Mouse (Mus musculus) cerebellum, postnatal 14 days (tissue): ENCODE data around the gene Vcl.

Source experiments
- DNase-seq, 2 experiments: peaks; one replicate each; pipeline ENCODE4 v3.0.0; 2021; ENCODE audit warnings: mixed read lengths in 2 of 2

The Vcl gene

DNA sequence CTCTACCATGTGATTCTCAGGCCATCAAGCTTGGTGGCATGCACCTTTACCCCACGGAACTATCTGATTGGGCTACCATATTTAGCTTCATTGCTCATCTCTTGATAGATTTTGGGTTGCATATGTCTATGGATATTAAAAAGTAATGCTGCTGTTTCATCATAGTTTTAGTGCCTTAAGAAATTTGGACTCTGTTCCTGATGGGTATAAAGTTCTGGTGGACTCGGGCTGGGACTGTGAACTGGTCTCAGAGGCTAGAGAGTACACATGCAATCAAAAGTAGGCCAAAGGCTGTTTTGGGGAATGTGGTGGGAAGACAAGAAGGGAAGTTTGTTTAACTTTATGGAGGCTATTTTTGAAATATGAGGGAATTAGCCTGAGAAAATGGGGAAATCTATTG lies 16.1 kb downstream of the Vcl start:
- DNase-seq, result no peak

DNA sequence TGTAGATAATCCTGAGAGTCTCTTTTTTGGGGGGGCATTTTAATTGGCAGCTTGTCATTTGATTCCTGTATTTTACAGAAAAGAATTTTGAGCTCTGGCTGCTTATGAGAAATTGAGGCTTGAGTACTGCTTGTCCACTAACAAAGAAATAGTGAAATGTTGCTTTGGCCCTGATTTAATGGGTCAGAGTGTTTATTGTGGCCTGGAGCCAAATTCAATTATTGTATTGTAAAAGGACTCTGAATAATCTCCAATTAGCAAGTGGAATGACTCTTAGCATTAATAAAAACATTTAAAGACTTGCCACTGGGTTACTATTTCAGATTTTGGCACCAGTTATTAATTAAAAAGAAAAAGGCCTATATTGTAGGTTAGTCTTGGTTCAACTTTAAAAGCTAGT lies 26.8 kb downstream of the Vcl start:
- no peak for DNase-seq

DNA sequence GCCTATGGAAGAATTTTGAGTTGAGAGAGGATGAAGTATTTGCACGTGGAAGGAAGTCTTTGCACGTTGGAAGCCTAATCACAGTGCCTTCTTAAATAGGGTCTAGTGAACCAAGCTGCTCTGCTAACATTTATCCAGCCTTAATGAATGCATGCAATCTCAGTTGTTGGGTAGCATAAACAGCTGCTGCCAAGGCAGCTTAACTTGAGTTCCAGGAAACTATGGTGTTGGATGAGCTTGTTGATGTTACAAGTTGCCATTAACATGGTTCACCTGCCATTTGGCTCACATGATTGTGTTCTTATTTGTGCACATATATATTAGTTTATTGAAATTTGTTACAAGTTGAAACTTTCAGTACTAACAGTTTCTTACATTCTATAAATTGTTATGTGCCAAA lies 29.8 kb downstream of the Vcl start:
- no peak for DNase-seq

DNA sequence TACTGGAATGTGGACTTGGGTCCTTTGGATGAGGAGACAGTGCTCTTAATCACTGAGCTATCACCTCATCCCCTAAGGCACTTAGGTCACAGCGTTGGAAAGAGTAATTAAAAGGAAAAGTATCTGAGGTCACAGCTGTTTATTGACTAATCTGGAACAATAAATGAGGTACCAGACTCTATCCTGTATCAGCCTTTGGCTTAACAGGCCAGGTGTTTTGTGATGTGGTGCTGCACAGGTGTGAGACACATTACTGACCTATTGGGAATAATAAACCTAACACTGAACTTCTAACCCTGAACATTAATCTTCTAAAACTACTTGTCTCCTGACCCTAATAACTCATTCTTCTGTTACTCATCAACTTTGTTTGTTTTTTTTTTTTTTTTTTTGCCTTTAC lies 33.3 kb downstream of the Vcl start:
- no peak for DNase-seq

DNA sequence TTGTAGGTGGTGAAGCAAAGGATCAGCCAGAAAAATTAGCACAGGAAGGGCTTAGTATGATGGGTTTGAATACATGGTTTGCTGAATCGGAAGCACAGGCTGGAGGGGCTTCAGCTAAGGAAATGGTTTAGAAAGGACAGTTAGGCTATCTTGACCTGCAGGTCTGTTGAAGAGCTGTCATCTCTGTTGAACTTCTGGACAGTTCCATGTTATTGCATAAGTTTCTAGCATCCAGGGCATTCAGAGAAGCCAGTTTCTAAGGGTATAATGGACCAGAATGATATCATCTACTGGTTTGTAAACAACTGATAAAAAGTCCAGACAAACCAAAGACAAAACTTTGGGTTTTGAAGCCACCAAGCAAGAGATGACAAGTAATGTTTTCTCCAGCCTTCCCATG lies 33.7 kb downstream of the Vcl start:
- no peak for DNase-seq

DNA sequence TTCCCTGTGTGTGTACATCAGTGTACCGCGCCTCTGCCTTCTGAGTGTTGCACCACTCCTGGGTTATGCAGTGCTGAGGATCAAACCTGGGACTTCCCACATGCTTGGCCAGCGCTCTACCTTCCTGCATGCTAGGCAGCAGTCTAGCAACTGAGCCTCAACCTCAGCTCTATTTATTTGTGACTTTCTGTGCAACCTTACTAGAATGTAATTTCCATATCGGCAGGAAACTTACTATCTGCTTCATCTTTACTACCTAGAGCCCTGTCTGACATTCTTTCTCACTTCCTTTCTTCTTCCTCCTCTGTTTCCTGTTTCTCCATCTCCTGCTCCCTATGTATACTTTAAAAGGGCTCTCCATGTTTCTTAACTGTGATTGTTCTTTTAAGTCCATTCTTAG lies 34.7 kb downstream of the Vcl start:
- no peak for DNase-seq

DNA sequence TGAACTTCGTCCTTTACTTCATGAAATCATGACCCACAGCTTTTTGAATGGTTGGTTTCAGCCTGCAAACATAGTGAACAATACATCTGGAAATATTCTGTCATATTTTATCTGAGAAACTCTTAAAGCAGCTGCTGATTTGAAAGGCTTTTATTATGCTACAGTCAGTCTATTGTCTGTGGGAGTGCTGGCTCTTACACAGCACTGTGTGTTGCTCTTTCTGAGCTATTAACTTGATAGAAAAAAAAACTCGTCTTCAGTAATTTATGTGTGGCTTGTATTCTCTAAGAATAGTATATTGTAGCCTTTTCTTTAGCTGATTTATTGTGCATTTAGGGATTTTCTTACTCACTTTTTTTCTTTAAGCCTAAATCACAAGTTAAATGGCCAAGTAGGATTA lies 35.1 kb downstream of the Vcl start:
- no peak for DNase-seq

DNA sequence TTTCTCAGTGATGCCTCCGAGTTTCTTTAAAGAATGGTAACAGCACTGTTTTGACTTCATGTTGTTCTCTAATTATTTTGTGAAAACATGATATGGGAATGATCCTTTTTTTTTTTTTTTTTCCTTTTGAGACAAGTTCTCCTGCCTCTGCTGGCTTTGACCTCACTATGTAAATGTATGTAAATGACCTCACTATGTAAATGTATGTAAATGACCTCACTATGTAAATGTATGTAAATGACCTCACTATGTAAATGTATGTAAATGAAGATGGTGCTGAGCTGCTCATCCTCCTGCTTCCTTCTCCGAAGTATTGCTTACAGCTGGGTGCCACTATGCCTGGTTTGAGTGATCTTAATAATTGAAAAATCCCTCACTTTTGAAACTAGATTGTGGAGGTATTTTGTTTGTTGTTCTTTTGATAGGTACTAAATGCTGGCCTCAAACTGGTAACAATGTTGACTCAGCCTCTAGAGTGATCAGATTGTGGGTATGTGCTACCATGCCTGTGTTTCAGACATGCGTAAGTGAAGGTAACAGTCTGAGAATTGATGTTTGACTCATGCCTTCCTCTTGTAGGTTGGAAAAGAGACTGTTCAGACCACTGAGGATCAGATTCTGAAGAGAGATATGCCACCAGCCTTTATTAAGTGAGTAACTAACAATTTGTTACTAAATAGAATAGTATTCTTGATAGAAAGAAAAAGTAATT lies 37.9 kb downstream of the Vcl start:
- no peak for DNase-seq

DNA sequence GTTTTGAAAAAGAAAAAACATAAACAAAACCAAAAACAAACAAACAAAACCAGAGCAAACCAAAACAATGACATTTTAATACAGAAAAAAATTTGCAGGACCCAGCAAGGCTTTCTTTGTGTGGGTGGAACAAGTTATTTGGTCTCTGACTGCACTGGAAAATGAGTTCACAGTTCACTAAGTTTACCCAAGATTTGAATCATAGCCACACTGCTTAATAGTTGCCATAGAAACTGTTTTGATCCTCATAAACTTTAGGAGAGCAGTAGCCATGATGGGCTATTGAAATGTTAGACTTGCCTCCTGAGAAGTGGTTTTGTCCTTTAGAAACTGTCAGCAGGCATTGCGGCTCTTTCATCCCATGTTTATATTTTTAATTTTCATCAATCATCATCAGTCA lies 39.9 kb downstream of the Vcl start:
- no peak for DNase-seq

DNA sequence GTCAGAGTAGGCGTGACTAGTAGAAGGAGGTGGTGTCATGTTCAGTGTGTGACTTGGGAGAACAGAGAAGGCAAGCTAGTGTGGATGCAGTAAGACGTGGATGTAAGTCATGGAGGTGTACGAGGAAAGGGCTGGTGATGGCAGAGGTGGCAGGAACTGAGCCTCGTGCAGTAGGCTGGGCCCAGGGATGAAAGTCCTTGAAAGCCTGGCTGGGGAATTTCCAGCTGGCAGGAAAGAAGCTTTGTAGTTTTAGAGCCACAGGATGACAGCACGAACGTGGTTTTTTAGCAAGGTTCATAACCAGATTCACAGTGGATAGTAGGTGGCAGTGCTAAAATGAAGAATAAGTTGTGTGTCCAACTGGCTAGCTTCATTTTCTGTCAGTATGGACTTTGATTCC lies 41.2 kb downstream of the Vcl start:
- peak; percentile 15 to 22 for DNase-seq

DNA sequence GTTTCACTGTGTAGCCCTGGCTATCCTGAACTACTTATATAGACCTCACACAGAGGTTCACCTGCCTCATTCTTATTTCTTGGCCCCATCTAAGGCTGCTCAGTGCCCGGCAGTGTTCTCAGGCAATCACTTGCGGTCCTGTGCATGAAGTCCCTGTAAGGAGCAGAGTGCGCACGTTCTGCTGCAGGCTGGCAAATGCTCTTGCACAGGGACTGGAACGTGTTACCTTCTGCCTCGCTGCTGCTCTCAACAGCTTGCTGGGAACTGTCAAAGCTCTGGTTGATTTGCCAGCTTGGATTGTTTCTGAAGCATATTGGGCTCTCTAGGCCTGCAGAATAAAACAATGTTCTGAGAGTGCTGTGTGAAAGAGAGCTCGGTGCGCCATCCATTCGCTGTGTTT lies 41.7 kb downstream of the Vcl start:
- DNase-seq, result peak; percentile 65 to 77

DNA sequence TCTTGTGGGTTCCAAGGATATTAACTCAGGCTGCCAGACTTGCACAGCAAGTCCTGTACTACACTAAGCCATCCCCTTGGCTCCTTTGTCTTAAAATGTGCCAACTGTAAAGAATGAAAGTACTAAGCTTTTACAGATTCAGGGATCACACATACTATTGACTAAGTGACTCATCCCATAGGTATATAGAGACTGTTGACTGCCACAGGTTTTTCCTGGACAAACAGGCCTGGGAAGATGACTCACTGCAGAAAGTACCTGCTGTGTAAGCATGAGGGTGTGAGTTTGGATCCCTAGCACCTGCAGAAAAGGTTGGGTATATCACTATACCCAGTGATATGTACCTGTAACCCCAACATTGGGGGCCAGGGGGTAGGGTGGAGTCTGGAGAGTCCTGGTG lies 44.6 kb downstream of the Vcl start:
- no peak for DNase-seq

DNA sequence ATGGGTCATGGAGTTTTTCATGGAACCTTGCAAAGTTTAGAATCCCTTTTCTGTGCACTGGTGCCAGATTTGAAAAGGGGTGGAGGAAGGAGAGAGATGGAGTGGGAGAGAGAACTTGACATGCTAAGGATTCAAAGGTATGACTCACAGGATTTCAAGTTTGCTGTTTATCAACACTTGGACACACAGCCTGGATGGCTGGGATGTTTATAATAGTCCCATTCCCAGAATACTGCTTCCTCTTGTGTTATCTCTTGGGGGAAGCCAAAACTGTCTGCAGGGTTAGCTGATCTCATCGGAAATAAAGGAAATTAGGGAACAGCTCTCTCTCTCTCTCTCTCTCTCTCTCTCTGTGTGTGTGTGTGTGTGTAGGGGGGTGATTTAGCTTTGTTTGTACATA lies 47.5 kb downstream of the Vcl start:
- DNase-seq, result no peak

DNA sequence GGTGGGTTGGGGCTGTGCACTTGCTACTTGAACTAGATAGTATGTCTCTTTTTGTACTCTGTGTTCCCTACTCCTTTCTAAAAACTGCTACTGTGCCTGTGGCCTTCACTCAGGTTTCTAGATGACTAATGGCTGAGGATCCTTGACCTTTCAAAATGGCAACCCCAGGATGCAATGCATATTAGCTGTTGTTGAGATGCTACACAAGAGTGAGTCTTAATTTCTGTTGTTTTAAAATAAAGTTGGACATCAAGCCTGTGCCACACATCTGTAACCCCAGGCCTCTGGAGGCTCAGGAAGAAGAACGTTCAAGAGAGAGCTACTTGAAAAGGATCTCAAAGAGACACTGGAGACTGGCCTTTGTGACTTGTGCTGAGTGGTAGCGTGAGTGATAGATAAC lies 48.5 kb downstream of the Vcl start:
- no peak for DNase-seq

DNA sequence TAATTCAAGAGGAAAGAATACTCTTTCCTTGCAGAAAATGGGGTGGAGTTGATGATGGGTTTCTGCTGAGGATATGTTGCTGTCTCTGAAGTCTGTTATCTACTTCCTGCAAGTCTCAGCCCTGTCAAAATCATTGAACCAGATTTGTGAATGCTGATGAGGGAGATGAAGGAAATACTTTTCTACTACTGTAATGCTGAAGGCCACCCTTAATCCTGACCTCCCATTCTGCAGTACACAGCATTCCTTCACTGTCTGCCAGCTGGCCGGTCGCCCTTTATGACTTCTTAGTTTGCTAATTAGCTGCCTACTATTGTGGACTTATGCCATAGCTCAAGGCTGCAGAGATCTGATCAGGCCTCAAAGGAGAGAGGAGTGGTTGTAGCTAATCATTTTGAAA lies 54.6 kb downstream of the Vcl start:
- peak; percentile 64 for DNase-seq

DNA sequence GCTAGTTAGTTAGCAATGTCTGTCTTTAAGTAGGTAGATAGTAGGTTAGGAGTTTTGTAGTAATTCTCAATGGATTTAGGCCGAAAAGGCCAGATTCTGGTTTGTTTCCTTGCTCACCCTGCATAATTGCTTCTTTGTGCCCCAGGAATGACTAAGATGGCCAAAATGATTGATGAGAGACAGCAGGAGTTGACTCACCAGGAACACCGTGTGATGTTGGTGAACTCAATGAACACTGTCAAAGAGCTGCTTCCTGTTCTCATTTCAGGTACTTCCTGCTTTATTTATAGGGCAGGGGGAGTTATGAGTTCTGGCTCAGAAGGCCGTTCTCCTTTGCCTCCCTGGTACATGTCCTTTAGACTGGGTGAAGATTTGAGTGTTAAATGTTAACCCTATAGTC lies 56.3 kb downstream of the Vcl start:
- no peak for DNase-seq

DNA sequence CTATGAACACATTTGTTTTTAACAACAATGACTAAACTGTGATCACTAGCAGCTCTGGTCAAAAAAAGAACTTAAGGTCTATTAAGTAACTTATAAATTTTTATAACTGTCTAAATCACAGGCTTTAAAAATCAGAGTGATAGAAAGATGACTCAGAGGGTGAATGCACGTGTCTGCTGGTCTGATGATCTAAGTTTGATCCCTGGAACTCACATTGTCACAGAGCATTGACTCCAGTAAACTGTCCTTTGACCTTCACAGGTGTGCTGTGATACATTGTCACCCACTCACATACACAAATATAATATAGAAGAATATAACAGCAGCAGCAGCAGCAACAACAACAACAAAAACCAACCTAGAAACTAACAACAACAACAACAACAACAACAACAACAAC lies 62.3 kb downstream of the Vcl start:
- DNase-seq, result no peak

DNA sequence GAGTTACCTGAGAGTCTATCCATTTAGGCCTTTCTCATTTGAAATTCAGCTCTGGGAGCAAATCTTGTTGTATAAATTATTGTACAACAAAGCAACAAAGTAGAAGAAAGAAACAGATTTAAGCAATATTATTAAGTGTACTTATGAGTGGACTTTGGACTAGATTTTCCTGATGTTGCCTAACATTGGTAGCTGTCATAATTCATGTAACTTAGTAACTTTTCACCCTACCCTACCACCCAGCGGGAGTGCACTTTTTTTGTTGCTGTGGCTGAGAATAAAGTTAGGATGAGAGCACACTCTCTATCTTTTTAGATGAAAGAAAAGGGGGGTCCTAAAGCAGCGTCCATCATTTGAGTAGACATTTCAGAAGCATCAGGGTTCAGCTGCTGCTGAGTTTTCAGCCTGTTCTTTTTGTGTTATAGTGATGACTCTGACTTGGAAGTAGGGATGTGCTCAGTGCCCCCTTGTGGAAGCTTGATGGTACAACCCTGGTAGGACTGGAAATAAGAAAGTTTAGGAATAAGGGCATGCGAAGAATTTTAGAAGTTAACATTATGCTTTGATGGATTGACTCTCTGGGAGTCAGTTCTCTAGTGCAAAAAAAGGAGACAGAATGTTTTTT lies 64.0 kb downstream of the Vcl start:
- peak; percentile 65 to 69 for DNase-seq

DNA sequence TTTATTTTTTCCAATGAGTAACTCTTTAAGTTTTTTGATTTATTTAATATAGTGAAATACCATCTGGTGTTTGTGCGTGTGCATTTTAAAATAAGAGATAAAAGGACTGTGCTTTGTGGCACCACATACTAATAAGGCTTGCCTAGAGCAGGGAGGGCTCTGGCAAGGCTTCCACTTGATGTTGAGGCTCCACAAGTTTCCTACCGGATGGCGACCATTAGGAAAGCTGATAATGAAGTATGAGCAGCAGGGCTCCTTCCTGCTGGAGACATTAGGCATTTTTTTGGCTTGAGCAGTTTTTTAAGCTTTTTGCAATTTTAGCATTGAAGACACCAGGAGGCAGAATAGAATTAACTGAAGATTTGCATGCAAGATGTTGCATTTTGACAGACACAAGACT lies 65.3 kb downstream of the Vcl start:
- DNase-seq, result no peak

DNA sequence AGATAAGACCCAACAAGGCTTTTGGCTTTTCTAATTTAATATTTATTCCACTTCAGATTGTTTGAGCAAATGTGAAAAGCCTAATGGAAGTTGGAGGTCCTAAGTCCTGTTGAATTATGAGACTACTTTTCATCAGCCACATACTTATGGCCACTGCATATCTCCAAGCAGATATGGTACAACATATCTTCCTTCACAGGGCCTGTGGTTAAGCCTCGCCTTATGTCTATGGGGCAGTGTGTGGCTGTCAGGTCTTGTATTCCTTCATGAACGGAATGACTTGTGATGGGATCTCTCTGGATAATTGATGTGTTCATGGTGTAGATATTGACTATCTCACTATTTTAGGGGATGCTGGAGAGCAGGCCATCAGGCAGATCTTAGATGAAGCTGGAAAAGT lies 66.3 kb downstream of the Vcl start:
- no peak for DNase-seq

DNA sequence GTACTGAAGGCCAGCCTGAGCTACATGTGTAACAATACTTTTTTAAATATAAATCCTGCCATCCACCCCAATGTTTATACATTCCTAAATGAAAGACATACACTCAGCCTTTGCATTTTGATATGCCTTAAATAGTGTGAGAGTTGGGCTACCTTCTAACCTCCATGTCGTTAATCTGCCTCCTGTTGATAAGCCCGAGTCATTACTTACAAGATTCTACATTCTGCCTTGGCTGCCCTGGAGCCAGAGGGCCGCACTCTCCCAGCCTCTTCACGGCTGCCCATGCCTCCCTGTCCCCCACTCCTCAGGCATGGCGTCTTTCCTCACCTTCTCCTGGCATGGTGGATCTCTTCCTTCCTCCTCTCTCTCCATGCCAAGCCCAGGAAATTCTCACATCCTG lies 67.2 kb downstream of the Vcl start:
- no peak for DNase-seq

DNA sequence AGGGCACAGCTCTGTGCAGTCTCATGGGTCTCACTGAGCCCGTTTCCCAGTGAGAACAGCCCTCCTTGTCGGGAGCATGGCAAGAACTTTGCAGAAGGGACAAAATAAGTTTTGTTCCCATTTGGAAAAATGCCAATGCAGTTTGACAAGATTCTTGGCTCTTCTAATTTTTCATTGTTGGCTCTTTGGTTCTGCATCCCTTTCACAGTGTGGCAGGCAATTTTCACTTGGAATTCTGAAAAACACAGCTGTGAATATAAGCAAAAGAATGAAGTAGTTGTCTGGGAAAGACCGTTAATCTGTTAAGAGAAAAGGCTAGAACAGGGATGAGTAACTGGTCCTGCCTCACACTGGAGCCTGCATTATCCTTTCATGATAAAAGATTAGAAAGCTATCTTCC lies 68.3 kb downstream of the Vcl start:
- DNase-seq, result no peak

DNA sequence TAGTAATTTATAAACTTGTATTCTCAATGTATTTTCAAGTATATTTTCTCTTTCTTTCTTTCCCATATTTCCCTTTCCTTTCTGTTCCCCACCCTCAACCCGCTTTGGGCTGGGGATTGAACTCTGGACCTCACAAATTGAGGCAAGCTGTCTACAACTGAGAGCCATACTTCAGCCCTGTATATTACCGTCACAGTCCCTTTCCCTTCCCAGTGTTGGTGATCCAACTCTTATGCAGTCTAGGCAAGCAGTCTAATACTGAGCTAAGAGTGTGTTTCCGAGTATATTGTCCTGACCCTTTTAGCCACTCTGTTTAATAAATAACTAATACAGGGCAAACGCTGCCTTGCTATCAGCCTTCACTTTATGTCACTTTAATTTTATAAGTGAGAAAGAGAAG lies 70.4 kb downstream of the Vcl start:
- DNase-seq, result no peak

DNA sequence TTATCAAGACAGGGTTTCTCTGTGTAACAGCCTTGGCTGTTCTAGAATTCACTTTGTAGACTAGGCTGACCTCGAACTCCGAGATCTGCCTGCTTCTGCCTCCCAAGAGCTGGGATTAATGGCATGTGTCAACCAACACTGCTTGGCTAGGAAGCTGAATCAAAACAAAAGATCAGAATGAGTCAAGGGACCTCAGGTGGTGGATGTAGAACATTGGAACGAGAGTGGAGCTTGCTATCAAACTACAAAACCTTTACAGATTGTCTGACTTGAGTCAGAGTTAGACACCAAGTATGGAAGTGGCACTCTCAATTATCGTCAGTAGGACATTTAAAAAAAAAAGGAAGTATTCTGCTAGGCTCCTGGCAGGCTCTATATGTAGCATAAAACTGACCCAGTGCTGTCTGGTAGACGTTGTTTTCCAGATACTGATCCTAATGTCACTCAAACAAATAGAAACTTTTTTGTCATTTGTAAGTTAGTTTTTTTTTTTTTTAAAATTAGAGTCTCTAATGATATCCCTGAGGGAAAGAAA lies 84.7 kb downstream of the Vcl start:
- DNase-seq, result no peak

DNA sequence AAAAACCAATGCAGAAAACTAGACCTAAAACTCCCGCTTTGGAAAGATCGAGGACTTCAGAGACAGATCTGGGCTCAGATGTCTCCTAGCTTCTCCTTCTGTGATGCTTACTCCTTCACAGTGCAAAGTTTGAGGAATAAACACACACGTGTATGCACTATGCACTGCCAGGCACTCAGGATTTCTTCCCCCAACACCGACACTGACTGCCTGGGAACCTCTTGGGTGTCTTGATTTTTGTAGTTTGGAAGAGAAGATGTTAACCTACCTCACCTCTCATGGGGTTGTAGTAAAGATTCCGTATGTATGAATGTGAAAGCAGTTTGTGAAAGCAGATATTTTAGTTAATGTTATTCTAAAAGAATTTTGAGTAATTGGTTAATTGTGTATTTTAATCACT lies 88.7 kb downstream of the Vcl start:
- DNase-seq, result no peak
